Mouse (Mus musculus) liver, postnatal 0 days (tissue): ENCODE results near the gene Wnt7b. TPM values are rescaled to one million over a fixed set of nuclear protein-coding genes. Genes with fewer than 3 reads are reported as not detected.

ENCODE experiments used
- ATAC-seq: fragments of 200-750 bp; cut with Nextera tagmentation; 2 replicates; pipeline ENCODE4 v1.8.0; 2017; ENCODE audit warnings: mild to moderate bottlenecking, moderate library complexity
- DNase-seq: peaks from one replicate; pipeline ENCODE4 v3.0.0-alpha.2; 2016
- H3K27ac ChIP-seq: fragments of 300-500 bp; sonication (generic); 2 replicates; pipeline ENCODE4 v1.5.1; 2014; ENCODE audit warnings: antibody characterized with exemption, moderate library complexity, mild to moderate bottlenecking, low read depth
- H3K27me3 ChIP-seq: fragments of 300-500 bp; sonication (generic); 2 replicates; pipeline ENCODE4 v1.6.1; 2014; ENCODE audit warnings: low read length, control low read depth, mixed read lengths; ENCODE audit not compliant: insufficient read depth
- H3K36me3 ChIP-seq: fragments of 300-500 bp; sonication (generic); replicated peaks from 2 replicates; pipeline ENCODE4 v1.6.1; 2014; ENCODE audit warnings: mild to moderate bottlenecking, control low read depth, low read length, moderate library complexity, mixed read lengths; ENCODE audit not compliant: insufficient read depth
- H3K4me1 ChIP-seq: fragments of 300-500 bp; sonication (generic); 2 replicates; pipeline ENCODE4 v1.6.1; 2014; ENCODE audit warnings: antibody characterized with exemption, mild to moderate bottlenecking, control low read depth; ENCODE audit not compliant: insufficient read depth
- H3K4me2 ChIP-seq: fragments of 300-500 bp; sonication (generic); 2 replicates; pipeline ENCODE4 v1.6.1; 2014; ENCODE audit warnings: low read depth, mild to moderate bottlenecking, low read length, moderate library complexity, mixed read lengths
- H3K4me3 ChIP-seq: fragments of 300-500 bp; sonication (generic); 2 replicates; pipeline ENCODE4 v1.5.1; 2014; ENCODE audit warnings: low read depth, low read length
- H3K9ac ChIP-seq: fragments of 300-500 bp; sonication (generic); replicated peaks from 2 replicates; pipeline ENCODE4 v1.6.1; 2014; ENCODE audit warnings: mild to moderate bottlenecking, moderate library complexity
- H3K9me3 ChIP-seq: fragments of 300-500 bp; sonication (generic); 2 replicates; pipeline ENCODE4 v1.6.1; 2016; ENCODE audit warnings: mild to moderate bottlenecking, control low read depth, low read length, mixed read lengths
- CTCF ChIP-seq: sonication (generic); IDR thresholded peaks from 2 replicates; pipeline ENCODE4 v1.5.1; 2016; ENCODE audit warnings: antibody characterized with exemption, low read depth
- EP300 ChIP-seq: IDR thresholded peaks from 2 replicates; pipeline ENCODE4 v1.6.1; 2016; ENCODE audit warnings: antibody characterized with exemption, low read depth, mild to moderate bottlenecking
- WGBS: fragments of 180-500 bp; shearing (Covaris S2); extraction: QIAGEN DNeasy Blood & Tissue Kit; methylation state at CpG from one replicate; pipeline ENCODE4 v1.1.7; 2014; ENCODE audit not compliant: insufficient replicate concordance; 5-methylcytosine and 5-hydroxymethylcytosine counted together
- polyA plus RNA-seq: library from polyadenylated mRNA; unstranded; fragments of >200 nt; fragmentation: Nextera tagmentation; extraction: Ambion mirVana; gene quantifications from 2 replicates; pipeline ENCODE4 v1.2.1, GENCODE M21; 2015

Wnt7b gene
- polyA plus RNA-seq, 1 experiment from 2014 or later: 0.09 TPM

DNA sequence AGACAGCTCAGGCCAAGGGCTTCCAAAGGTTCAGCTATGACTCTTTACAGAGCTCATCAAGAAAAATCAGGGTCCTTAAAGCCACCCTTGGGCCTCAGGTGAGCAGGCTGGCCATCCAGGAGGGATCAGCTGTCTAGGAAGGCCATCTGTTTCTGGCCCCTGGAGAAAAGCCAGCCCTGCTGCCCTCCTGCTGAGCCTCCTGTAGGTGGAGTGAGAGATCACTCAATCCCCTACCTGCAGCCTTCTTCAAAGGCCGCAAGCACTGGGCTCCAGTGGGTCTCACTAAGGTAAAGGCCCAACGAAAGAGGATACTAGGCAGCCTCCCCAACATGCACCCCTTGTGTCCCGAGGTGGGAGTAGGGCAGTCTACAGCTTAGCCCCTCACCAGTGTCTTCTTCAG is 50.2 kb downstream of the Wnt7b start:
- ATAC-seq (no peak), DNase-seq (no peak)
- Histone ChIP-seq H3K36me3 (no peaks in the 10 kb centered on the region), H3K4me1 (no peaks in the 10 kb centered on the region), H3K4me3 (no peak overlapping the region), H3K27ac (no peak overlapping the region), H3K9me3 (no peaks in the 10 kb centered on the region), H3K4me2 (no peak overlapping the region), H3K9ac (no peak overlapping the region), H3K27me3 (no peaks in the 10 kb centered on the region)
- no peak for TF ChIP-seq CTCF
- TF ChIP-seq EP300: no peak
- WGBS: 57% methylated on average over 3 of the region's 3 CpGs

DNA sequence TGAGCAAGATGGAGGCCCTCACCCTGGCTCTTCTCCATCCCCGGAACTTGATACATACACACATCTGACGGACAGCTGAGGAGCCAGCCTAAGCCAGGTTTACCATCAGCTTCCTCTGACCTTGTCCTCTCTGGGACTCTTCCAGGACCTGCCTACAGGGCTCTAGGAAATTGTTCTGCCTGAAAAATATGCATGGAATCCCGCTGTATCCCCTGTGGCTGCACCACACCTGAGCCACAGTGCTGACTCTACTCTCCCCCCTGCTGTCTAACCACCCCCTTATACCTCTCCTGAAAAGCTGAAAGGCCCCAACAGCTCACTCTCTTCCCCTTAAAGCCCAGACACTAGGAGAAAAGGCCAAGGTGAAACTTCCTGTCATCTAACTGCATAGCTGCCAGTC is 52.4 kb downstream of the Wnt7b start:
- H3K4me3 ChIP-seq: no peak overlapping the region
- no peaks in the 10 kb centered on the region for H3K9me3 ChIP-seq
- H3K9ac ChIP-seq: no peak overlapping the region
- TF ChIP-seq CTCF (no peak), EP300 (no peak)
- H3K4me1 ChIP-seq: no peaks in the 10 kb centered on the region
- H3K4me2 ChIP-seq: no peak overlapping the region
- DNase-seq: no peak
- H3K27me3 ChIP-seq: 0 out of 2 replicates have a peak, but pooled peaks cover 1% of the 10 kb centered on the region
- H3K27ac ChIP-seq: no peak overlapping the region
- WGBS: 66% methylated on average over 3 of the region's 3 CpGs
- ATAC-seq: no peak
- H3K36me3 ChIP-seq: no peaks in the 10 kb centered on the region

DNA sequence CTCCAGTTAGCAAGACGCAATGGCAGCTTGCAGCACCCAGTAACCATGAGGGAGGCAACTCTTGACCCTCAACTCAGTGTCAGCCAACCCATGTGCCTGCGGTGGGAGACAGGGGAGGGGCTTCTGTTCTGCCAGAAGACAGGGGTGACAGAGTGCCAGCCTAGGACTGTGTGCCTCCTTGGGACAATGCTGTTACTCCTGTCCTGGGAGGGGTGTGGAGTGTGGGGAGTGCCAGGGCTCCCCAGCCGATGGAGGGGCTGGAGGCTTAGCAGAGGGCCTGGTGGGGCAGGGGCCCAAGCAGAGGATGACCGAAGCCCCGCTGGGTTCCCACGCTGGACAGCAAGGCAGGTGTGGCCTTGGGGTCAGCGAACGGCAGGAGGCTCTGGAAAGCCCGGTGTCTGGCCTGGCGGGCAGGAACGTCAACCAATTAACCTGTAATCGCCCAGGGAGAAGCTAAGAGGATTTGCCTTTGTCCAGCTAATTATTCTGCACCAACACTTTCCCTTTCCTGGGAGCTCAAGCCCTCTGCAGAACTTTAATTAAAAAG is 57.8 kb downstream of the Wnt7b start:
- no peak for DNase-seq
- H3K36me3 ChIP-seq: no peaks in the 10 kb centered on the region
- H3K9me3 ChIP-seq: no peaks in the 10 kb centered on the region
- H3K4me3 ChIP-seq: no peak overlapping the region
- no peak for ATAC-seq
- H3K27ac ChIP-seq: no peak overlapping the region
- no peak for TF ChIP-seq EP300
- TF ChIP-seq CTCF: no peak
- no peak overlapping the region for H3K4me2 ChIP-seq
- WGBS: 46% methylated on average over 12 of the region's 12 CpGs
- peaks cover 10% of the 10 kb centered on the region; the same call in 1 of the 2 replicates for H3K27me3 ChIP-seq
- H3K9ac ChIP-seq: no peak overlapping the region
- no peaks in the 10 kb centered on the region; the same call in 1 of the 2 replicates for H3K4me1 ChIP-seq

DNA sequence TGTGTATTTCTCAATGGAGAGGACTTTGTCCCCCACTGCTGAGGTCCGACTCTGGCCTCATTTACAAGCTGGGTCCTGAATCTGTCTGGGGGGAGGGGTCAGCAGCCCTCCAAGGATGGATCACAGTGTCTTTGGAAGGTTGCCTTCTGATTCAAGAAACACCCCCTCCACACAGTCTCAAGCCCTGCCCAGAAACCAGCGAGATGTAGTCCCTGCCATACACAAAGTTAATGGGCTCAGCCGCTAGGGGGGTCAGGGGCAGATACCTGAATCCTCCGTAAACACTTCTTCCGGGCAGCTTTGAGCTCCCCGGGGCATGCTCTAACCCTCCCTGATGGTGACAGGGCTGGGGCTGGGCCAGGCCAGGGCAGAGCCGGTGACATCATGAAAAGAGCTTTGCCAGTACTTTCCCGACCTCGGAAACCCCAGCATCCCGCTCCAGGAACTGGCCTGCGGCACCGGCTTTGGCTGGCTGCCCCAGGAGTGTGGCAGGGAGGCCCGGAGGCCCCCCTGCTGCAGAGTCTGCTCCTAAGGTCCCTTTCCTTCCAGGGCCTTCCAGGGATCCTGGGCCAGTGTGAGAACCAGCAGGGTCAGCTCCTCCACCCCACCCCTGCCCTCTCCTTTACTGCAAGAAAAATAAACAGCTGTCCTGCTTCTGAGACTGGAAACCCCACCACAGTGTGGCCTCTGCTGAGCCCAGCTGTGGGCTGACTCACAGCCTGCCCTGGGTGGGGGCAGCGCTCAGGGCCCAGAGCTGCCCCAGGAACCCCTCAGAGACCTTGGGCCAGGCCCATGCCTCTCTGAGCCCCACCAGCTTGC is 58.9 kb downstream of the Wnt7b start:
- 17% methylated on average over 14 of the region's 14 CpGs for WGBS
- DNase-seq (peak; percentile 48), ATAC-seq (peak; percentile 88)
- Histone ChIP-seq H3K4me1 (no peaks in the 10 kb centered on the region; the same call in 1 of the 2 replicates), H3K27me3 (peaks cover 10% of the 10 kb centered on the region; the same call in 1 of the 2 replicates), H3K36me3 (no peaks in the 10 kb centered on the region), H3K4me3 (no peak overlapping the region), H3K9me3 (no peaks in the 10 kb centered on the region), H3K9ac (no peak overlapping the region), H3K27ac (no peak overlapping the region), H3K4me2 (peak overlapping the region; percentile 32; the same call in 1 of the 2 replicates)
- TF ChIP-seq EP300: no peak
- TF ChIP-seq CTCF: peak; percentile 14; the same call in 1 of the 2 replicates

DNA sequence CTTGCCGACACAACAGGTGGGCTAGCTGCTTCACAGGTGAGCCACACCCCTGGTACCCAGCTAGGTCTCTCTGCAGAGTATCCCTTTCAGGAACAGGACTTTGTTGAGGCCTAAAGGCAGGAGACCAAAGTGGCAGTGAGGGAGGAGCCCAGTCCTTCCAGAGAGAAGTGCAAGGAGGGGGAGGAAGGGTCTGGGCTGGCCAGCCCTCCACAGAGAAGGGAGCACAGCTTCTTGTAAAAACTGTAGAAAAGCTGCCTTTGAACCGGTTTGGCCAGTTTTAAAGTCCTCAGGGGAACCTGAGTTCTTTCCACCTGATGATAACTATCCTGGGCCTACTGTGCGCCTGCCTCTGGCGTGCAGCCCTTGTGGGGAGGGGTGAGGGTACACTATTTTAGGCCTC is 62.8 kb downstream of the Wnt7b start:
- WGBS: 52% methylated on average over 4 of the region's 4 CpGs
- Histone ChIP-seq H3K4me2 (no peak overlapping the region), H3K4me1 (no peaks in the 10 kb centered on the region; the same call in 1 of the 2 replicates), H3K27ac (no peak overlapping the region), H3K36me3 (no peaks in the 10 kb centered on the region), H3K9me3 (no peaks in the 10 kb centered on the region), H3K4me3 (no peak overlapping the region), H3K9ac (no peak overlapping the region), H3K27me3 (peaks cover 3% of the 10 kb centered on the region; the same call in 1 of the 2 replicates)
- TF ChIP-seq CTCF (no peak), EP300 (no peak)
- DNase-seq (no peak), ATAC-seq (no peak)

DNA sequence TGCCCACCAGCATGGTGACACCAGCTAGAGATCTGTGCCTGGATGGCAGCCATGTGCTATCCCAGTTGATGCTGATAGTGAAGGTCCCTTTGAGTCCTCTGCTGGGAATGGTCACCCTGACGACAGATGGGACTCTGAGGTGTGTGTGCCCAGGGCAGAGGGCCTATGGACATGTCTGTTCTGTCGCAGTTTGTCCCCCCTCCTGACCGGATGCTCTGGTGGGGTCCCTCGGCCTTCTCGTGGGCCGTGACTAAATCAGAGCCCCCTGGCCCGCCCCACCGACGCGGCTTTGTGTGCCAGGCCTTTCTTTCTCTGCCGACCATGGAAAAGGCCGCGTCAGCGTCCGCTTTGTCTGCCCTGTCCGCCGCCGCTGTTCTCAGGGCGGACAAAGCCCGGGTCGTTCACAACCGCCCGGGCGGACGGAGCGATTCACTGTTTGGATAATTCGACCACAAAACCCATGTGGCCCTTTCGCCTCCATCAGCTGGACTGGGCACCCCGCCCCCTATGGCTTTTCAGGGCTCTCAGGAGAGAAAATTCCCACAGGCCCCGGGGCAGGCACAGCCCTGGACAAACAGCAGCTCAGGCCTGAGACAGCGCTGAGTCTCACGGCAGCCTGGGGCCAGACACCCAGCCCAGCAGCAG is 74.8 kb downstream of the Wnt7b start:
- DNase-seq: no peak
- no peak overlapping the region for H3K4me3 ChIP-seq
- TF ChIP-seq EP300: no peak
- TF ChIP-seq CTCF: no peak
- no peak overlapping the region for H3K4me2 ChIP-seq
- 81% methylated on average over 32 of the region's 32 CpGs for WGBS
- H3K27me3 ChIP-seq: no peaks in the 10 kb centered on the region
- no peak overlapping the region for H3K9ac ChIP-seq
- no peak for ATAC-seq
- H3K4me1 ChIP-seq: no peaks in the 10 kb centered on the region
- no peaks in the 10 kb centered on the region for H3K36me3 ChIP-seq
- H3K27ac ChIP-seq: no peak overlapping the region
- H3K9me3 ChIP-seq: no peaks in the 10 kb centered on the region
